Mouse (Mus musculus): ENCODE data around the gene AI854703.

DNA sequence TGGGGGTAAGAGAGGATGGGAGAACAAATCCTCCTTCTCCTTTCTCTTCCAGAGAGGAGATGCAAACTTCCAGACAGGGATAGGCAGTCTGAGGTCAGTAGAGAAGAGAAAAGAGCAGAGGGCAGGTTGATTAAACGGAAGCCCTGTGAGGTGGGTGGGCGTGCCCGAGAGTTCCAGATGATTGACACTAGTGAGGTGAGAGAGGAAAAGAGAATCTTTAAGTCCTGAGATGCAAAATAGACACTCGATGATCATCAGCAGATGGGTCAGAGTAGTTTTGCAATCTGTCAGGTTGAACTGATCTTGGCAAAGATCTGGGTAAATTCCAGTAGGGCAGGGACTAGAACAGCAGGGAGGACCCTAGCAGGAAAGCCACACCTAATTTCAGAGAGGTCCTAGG lies 38.2 kb downstream of the AI854703 start:
- TF ChIP-seq POLR2A (IDR thresholded peaks at IDR 0.05; ENCODE audit: extremely low read depth, insufficient read depth, low read length) (no peak), CTCF (IDR thresholded peaks at IDR 0.05; ENCODE audit: low read depth, low read length) (no peak)

Data from liver, adult 2 months (tissue).